Mouse (Mus musculus) kidney, adult 9 months (tissue): Measurements from ENCODE around the gene B3gntl1.

Experiments used
- DNase-seq: peaks from one replicate; pipeline ENCODE4 v3.0.0; 2022

B3gntl1 gene

GRCm38 (mm10) chr11:121672990-121673572 lies at the start of gene B3gntl1:
Gene B3gntl1, minus strand, starts transcription at chr11:121673153.
- DNase-seq, result peak; percentile 100

- DNase-seq, result no peak
These were observed 49.5 kb upstream of the B3gntl1 start for GRCm38 (mm10) chr11:121722434-121722833.

- no peak for DNase-seq
These were observed 47.8 kb upstream of the B3gntl1 start for GRCm38 (mm10) chr11:121720752-121721151.

GRCm38 (mm10) chr11:121717724-121718123 lies 44.8 kb upstream of the B3gntl1 start:
- DNase-seq, result no peak

GRCm38 (mm10) chr11:121714745-121715485 lies 42.0 kb upstream of the B3gntl1 start:
- DNase-seq, result no peak

- peak; percentile 67 for DNase-seq
These were observed 40.6 kb upstream of the B3gntl1 start for GRCm38 (mm10) chr11:121713569-121713968.

GRCm38 (mm10) chr11:121712987-121713386 lies 40.0 kb upstream of the B3gntl1 start:
- no peak for DNase-seq

- no peak for DNase-seq
These were observed 37.3 kb upstream of the B3gntl1 start for GRCm38 (mm10) chr11:121710245-121710644.

- no peak for DNase-seq
These were observed 36.3 kb upstream of the B3gntl1 start for GRCm38 (mm10) chr11:121709278-121709677.

- peak; percentile 44 for DNase-seq
These were observed 33.6 kb upstream of the B3gntl1 start for GRCm38 (mm10) chr11:121706521-121707005.

- DNase-seq, result peak; percentile 46
These were observed 30.8 kb upstream of the B3gntl1 start for GRCm38 (mm10) chr11:121703619-121704215.

GRCm38 (mm10) chr11:121702895-121703618 lies 30.1 kb upstream of the B3gntl1 start:
- peak; percentile 73 for DNase-seq

- peak; percentile 96 for DNase-seq
These were observed 29.4 kb upstream of the B3gntl1 start for GRCm38 (mm10) chr11:121702111-121702894.

- no peak for DNase-seq
These were observed 28.3 kb upstream of the B3gntl1 start, which contains the start of gene Metrnl for GRCm38 (mm10) chr11:121701244-121701643. Gene Metrnl, plus strand, starts transcription at chr11:121701544.

GRCm38 (mm10) chr11:121698381-121698955 lies 25.5 kb upstream of the B3gntl1 start:
- peak; percentile 78 for DNase-seq

- no peak for DNase-seq
These were observed 24.3 kb upstream of the B3gntl1 start for GRCm38 (mm10) chr11:121697271-121697670.

GRCm38 (mm10) chr11:121695304-121696064 lies 22.5 kb upstream of the B3gntl1 start:
- no peak for DNase-seq

GRCm38 (mm10) chr11:121688024-121688423 lies 15.1 kb upstream of the B3gntl1 start:
- no peak for DNase-seq

GRCm38 (mm10) chr11:121686674-121687073 lies 13.7 kb upstream of the B3gntl1 start:
- DNase-seq, result peak; percentile 76

- no peak for DNase-seq
These were observed 13.1 kb upstream of the B3gntl1 start for GRCm38 (mm10) chr11:121686091-121686490.

GRCm38 (mm10) chr11:121685491-121686001 lies 12.6 kb upstream of the B3gntl1 start:
- DNase-seq, result peak; percentile 54
